Mouse (Mus musculus): ENCODE data around the gene Il1r1.

- TF ChIP-seq CTCF (IDR thresholded peaks at IDR 0.05; ENCODE audit: borderline replicate concordance, extremely low read depth, insufficient read depth, insufficient read length), result no peak
- no peak for TF ChIP-seq POLR2A (IDR thresholded peaks at IDR 0.05; ENCODE audit: borderline replicate concordance, extremely low read depth, insufficient read depth, insufficient read length, poor library complexity, severe bottlenecking)
These were observed 102.7 kb downstream of the Il1r1 start for GRCm38 (mm10) chr1:40327604-40328003.

Measured in brain, embryonic 14.5 days (tissue).